Comparison of ENCODE assay signal across 20 mouse cellular contexts in the genomic region with DNA sequence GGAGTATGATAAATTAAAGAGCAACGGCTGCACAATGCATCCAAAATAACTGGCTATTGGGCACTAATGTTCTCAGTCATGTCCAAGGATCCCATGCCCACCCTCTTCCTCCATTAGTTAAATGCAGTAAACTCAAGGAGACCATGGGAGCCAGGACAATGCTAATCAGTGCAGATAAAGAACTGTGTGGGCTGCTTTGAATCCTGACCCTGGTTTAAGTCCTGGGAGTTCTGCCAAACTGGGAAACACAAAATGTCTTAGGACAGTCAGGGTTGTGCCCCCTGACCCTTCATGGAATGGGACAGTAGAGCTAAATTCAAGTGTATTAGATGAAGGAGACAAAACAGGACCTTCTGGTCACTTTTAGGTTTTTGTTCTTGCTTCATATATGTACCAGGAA.
"Had no signal": no experiment of that assay in that cellular context is flagged by ENCODE, and none has a peak within 500 bp of the region (broad histone marks: within the 10 kb centered on the region; RNA-seq: fewer than 3 reads in every experiment).

No protein-coding gene starts in this region.

- H3K4me3 ChIP-seq: limb, embryonic 12.5 days; limb, embryonic 15.5 days; liver, embryonic 12.5 days; liver, embryonic 15.5 days; stomach, embryonic 15.5 days had no signal

- H3K4me1 ChIP-seq: limb, embryonic 12.5 days; liver, embryonic 12.5 days; liver, embryonic 15.5 days; stomach, embryonic 15.5 days had no signal

- H3K27me3 ChIP-seq: limb, embryonic 12.5 days; limb, embryonic 15.5 days; liver, embryonic 12.5 days; liver, embryonic 15.5 days; stomach, embryonic 15.5 days had no signal

- H3K36me3 ChIP-seq: limb, embryonic 12.5 days; limb, embryonic 15.5 days; liver, embryonic 15.5 days; stomach, embryonic 15.5 days had no signal

- DNase-seq: left cerebral cortex, postnatal 4 days; lung, adult 2 months; lung, postnatal 14 days; lung, postnatal 4 days; midbrain, embryonic 14.5 days; retina, postnatal 1 day; right cerebral cortex, postnatal 25 days; spleen, adult 18-20 months; thymus, adult 2 months; thymus, postnatal 14 days; thymus, postnatal 4 days had no signal

- H3K27ac ChIP-seq: hindbrain, postnatal 0 days; limb, embryonic 12.5 days; limb, embryonic 15.5 days; liver, embryonic 12.5 days; liver, embryonic 15.5 days; stomach, embryonic 15.5 days had no signal

- ATAC-seq: hindbrain, postnatal 0 days; inflammation-experienced regulatory T-cells, adult 6 months; intestine, embryonic 16.5 days; liver, embryonic 12.5 days had no signal

- H3K9me3 ChIP-seq: limb, embryonic 12.5 days; limb, embryonic 15.5 days; liver, embryonic 12.5 days; liver, embryonic 15.5 days; stomach, embryonic 15.5 days had no signal

- H3K9ac ChIP-seq: limb, embryonic 12.5 days; limb, embryonic 15.5 days; liver, embryonic 12.5 days; liver, embryonic 15.5 days; stomach, embryonic 15.5 days had no signal

- H3K4me2 ChIP-seq: limb, embryonic 12.5 days; limb, embryonic 15.5 days; liver, embryonic 12.5 days; liver, embryonic 15.5 days; midbrain, embryonic 11.5 days; stomach, embryonic 15.5 days had no signal
